Mouse (Mus musculus): ENCODE data around the gene Jade3. TPM values are rescaled to one million over a fixed set of nuclear protein-coding genes. Genes with fewer than 3 reads are reported as not detected.
A peak's percentile ranks its signal among the peaks of the same experiment; 100 is the strongest.

The Jade3 gene
- polyA plus RNA-seq, 2 experiments, result 3.3 to 6.3 TPM

DNA sequence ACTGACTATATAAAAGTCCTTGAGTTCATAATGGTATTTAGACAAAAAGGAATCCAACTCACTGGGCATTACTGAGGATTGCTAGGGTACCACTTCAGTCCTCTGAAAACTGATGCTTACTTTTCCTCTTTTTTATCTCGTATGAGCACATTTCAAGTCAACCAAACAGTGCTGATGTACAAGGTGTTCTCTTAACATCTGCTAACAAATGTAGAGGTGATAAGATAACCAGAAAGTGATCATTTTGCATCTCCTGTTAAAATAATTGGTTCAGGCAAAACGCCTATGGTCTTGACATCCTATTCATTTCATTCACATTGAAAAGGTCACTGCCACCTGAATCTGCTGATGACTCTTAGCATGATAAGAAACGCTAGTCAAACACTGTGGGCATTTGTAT, 32.5 kb upstream of the Jade3 start:
- no peaks in the 10 kb centered on the region for H3K27me3 ChIP-seq (ENCODE audit: control insufficient read depth, insufficient read depth, low read length)
- no peak overlapping the region for H3K27ac ChIP-seq
- no peaks in the 10 kb centered on the region for H3K36me3 ChIP-seq (replicated peaks; ENCODE audit: control insufficient read depth, insufficient read depth, low read depth)
- 38% methylated on average over 3 of the region's 3 CpGs for WGBS (ENCODE audit: insufficient replicate concordance)
- H3K4me2 ChIP-seq (ENCODE audit: low read depth), result no peak overlapping the region
- DNase-seq (ENCODE audit: low read depth in 3 of 3, low spot score in 3 of 3) (no peak), ATAC-seq (ENCODE audit: insufficient read depth) (no peak)
- no peaks in the 10 kb centered on the region for H3K4me1 ChIP-seq (replicated peaks; ENCODE audit: control insufficient read depth in 2 of 2, insufficient read depth in 2 of 2, low read length in 1 of 2)
- peak; percentile 31; the same call in 1 of the 2 replicates for TF ChIP-seq EP300 (IDR thresholded peaks at IDR 0.05; ENCODE audit: low read depth)
- TF ChIP-seq CTCF (IDR thresholded peaks at IDR 0.05; ENCODE audit: low read depth), result no peak
- H3K4me3 ChIP-seq (ENCODE audit: insufficient read depth in 1 of 2, low read depth in 2 of 2, low read length in 2 of 2), result no peak overlapping the region
- H3K9ac ChIP-seq (replicated peaks), result no peak overlapping the region
- H3K9me3 ChIP-seq (ENCODE audit: control insufficient read depth, low read length), result no peaks in the 10 kb centered on the region

- 61% methylated on average over 4 of the region's 4 CpGs for WGBS (ENCODE audit: insufficient replicate concordance)
- no peak overlapping the region for H3K27ac ChIP-seq
- H3K4me3 ChIP-seq (ENCODE audit: insufficient read depth in 1 of 2, low read depth in 2 of 2, low read length in 2 of 2), result no peak overlapping the region
- TF ChIP-seq CTCF (IDR thresholded peaks at IDR 0.05; ENCODE audit: low read depth) (peak; percentile 70), EP300 (IDR thresholded peaks at IDR 0.05; ENCODE audit: low read depth) (no peak)
- no peaks in the 10 kb centered on the region for H3K27me3 ChIP-seq (ENCODE audit: control insufficient read depth, insufficient read depth, low read length)
- no peak overlapping the region for H3K9ac ChIP-seq (replicated peaks)
- no peaks in the 10 kb centered on the region for H3K36me3 ChIP-seq (replicated peaks; ENCODE audit: control insufficient read depth, insufficient read depth, low read depth)
- H3K9me3 ChIP-seq (ENCODE audit: control insufficient read depth, low read length), result no peaks in the 10 kb centered on the region
- H3K4me2 ChIP-seq (ENCODE audit: low read depth), result no peak overlapping the region
- no peak for DNase-seq (ENCODE audit: low read depth in 3 of 3, low spot score in 3 of 3)
- H3K4me1 ChIP-seq (replicated peaks; ENCODE audit: control insufficient read depth in 2 of 2, insufficient read depth in 2 of 2, low read length in 1 of 2), result no peaks in the 10 kb centered on the region
- ATAC-seq (ENCODE audit: insufficient read depth), result no peak
Observed at GRCm38 (mm10) chrX:20404068-20404467, 21.4 kb upstream of the Jade3 start.

GRCm38 (mm10) chrX:20406909-20407308, 18.6 kb upstream of the Jade3 start:
- Histone ChIP-seq H3K27ac (no peak overlapping the region), H3K9me3 (ENCODE audit: control insufficient read depth, low read length) (no peaks in the 10 kb centered on the region), H3K4me2 (ENCODE audit: low read depth) (no peak overlapping the region), H3K4me3 (ENCODE audit: insufficient read depth in 1 of 2, low read depth in 2 of 2, low read length in 2 of 2) (no peak overlapping the region), H3K4me1 (replicated peaks; ENCODE audit: control insufficient read depth in 2 of 2, insufficient read depth in 2 of 2, low read length in 1 of 2) (peaks cover 0 to under 1% of the 10 kb centered on the region in 2 experiments; a peak in 1 of 4 replicates), H3K27me3 (ENCODE audit: control insufficient read depth, insufficient read depth, low read length) (no peaks in the 10 kb centered on the region), H3K36me3 (replicated peaks; ENCODE audit: control insufficient read depth, insufficient read depth, low read depth) (no peaks in the 10 kb centered on the region), H3K9ac (replicated peaks) (no peak overlapping the region)
- no peak for DNase-seq (ENCODE audit: low read depth in 3 of 3, low spot score in 3 of 3)
- 73% methylated on average over 2 of the region's 2 CpGs for WGBS (ENCODE audit: insufficient replicate concordance)
- TF ChIP-seq EP300 (IDR thresholded peaks at IDR 0.05; ENCODE audit: low read depth), result no peak
- no peak for TF ChIP-seq CTCF (IDR thresholded peaks at IDR 0.05; ENCODE audit: low read depth)
- no peak for ATAC-seq (ENCODE audit: insufficient read depth)

DNA sequence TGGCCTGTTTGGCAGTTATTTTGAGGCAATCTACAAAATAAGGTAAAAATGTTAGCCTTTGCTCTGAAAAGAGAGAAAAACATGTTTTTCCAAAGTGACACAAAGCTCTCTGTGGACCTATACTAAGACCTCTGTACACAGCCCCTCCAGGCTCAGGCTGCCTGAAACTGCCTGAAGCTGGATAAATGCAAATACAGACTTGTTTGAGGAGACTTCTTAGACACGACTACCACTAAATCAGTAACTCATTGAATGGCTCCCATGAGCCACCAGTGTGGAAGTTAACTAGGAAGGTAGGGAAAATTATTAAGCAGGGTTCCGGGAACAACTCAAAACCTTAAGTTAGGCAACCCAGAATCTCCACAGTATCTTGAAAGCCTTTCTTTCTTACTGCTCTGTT, 17.8 kb upstream of the Jade3 start:
- Histone ChIP-seq H3K4me1 (replicated peaks; ENCODE audit: control insufficient read depth in 2 of 2, insufficient read depth in 2 of 2, low read length in 1 of 2) (peaks cover 0 to 5% of the 10 kb centered on the region in 2 experiments; a peak in 2 of 4 replicates), H3K4me2 (ENCODE audit: low read depth) (no peak overlapping the region), H3K4me3 (ENCODE audit: insufficient read depth in 1 of 2, low read depth in 2 of 2, low read length in 2 of 2) (no peak overlapping the region), H3K27ac (no peak overlapping the region), H3K9ac (replicated peaks) (no peak overlapping the region), H3K27me3 (ENCODE audit: control insufficient read depth, insufficient read depth, low read length) (no peaks in the 10 kb centered on the region), H3K9me3 (ENCODE audit: control insufficient read depth, low read length) (no peaks in the 10 kb centered on the region), H3K36me3 (replicated peaks; ENCODE audit: control insufficient read depth, insufficient read depth, low read depth) (no peaks in the 10 kb centered on the region)
- DNase-seq (ENCODE audit: low read depth in 3 of 3, low spot score in 3 of 3), result no peak
- TF ChIP-seq EP300 (IDR thresholded peaks at IDR 0.05; ENCODE audit: low read depth) (no peak), CTCF (IDR thresholded peaks at IDR 0.05; ENCODE audit: low read depth) (no peak)
- 38% methylated on average over 2 of the region's 2 CpGs for WGBS (ENCODE audit: insufficient replicate concordance)
- ATAC-seq (ENCODE audit: insufficient read depth), result no peak

DNA sequence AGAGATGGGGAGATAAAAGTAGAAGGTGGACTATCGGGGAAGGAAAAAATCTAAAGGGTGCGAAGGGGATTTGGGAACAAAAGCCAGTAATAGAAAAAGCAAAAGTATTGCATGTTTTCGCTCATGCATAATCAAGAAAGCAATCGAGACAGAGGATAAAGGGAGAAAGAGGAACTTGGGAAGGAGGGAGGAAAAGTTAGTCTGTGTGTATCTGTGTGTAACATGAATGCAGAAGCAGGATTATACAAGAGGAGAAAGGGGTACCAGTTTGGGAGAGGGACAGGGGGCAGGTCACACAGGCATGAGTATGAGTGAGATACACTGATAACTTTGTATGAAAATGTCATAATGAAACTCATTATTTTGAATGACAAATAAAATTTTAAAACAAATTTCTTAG, 14.1 kb upstream of the Jade3 start:
- no peaks in the 10 kb centered on the region for H3K9me3 ChIP-seq (ENCODE audit: control insufficient read depth, low read length)
- TF ChIP-seq EP300 (IDR thresholded peaks at IDR 0.05; ENCODE audit: low read depth) (no peak), CTCF (IDR thresholded peaks at IDR 0.05; ENCODE audit: low read depth) (no peak)
- H3K9ac ChIP-seq (replicated peaks), result no peak overlapping the region
- peaks cover 0 to 6% of the 10 kb centered on the region in 2 experiments; a peak in 2 of 4 replicates for H3K4me1 ChIP-seq (replicated peaks; ENCODE audit: control insufficient read depth in 2 of 2, insufficient read depth in 2 of 2, low read length in 1 of 2)
- DNase-seq (ENCODE audit: low read depth in 3 of 3, low spot score in 3 of 3), result no peak
- H3K4me2 ChIP-seq (ENCODE audit: low read depth), result no peak overlapping the region
- no peaks in the 10 kb centered on the region for H3K27me3 ChIP-seq (ENCODE audit: control insufficient read depth, insufficient read depth, low read length)
- no peak overlapping the region for H3K4me3 ChIP-seq (ENCODE audit: insufficient read depth in 1 of 2, low read depth in 2 of 2, low read length in 2 of 2)
- no peaks in the 10 kb centered on the region for H3K36me3 ChIP-seq (replicated peaks; ENCODE audit: control insufficient read depth, insufficient read depth, low read depth)
- 68% methylated on average over 4 of the region's 4 CpGs for WGBS (ENCODE audit: insufficient replicate concordance)
- no peak overlapping the region for H3K27ac ChIP-seq
- no peak for ATAC-seq (ENCODE audit: insufficient read depth)
